Mouse (Mus musculus): ENCODE data around the gene Smap1.

Gene Smap1

GRCm38 (mm10) chr1:23919086-23919485 is 3.0 kb downstream of the Smap1 start:
- DNase-seq (ENCODE audit: low spot score) = no peak

GRCm38 (mm10) chr1:23915483-23915882 is 6.6 kb downstream of the Smap1 start:
- DNase-seq (ENCODE audit: low spot score) = no peak

- no peak for DNase-seq (ENCODE audit: low spot score)
These were observed 9.1 kb downstream of the Smap1 start for GRCm38 (mm10) chr1:23912988-23913387.

- DNase-seq (ENCODE audit: low spot score) = no peak
These were observed 16.0 kb downstream of the Smap1 start for GRCm38 (mm10) chr1:23906082-23906481.

GRCm38 (mm10) chr1:23903340-23903739 is 18.8 kb downstream of the Smap1 start:
- no peak for DNase-seq (ENCODE audit: low spot score)

- no peak for DNase-seq (ENCODE audit: low spot score)
These were observed 19.4 kb downstream of the Smap1 start for GRCm38 (mm10) chr1:23902736-23903135.

- no peak for DNase-seq (ENCODE audit: low spot score)
These were observed 22.5 kb downstream of the Smap1 start for GRCm38 (mm10) chr1:23899647-23900020.

GRCm38 (mm10) chr1:23899020-23899646 is 23.0 kb downstream of the Smap1 start:
- DNase-seq (ENCODE audit: low spot score) = no peak

- no peak for DNase-seq (ENCODE audit: low spot score)
These were observed 30.0 kb downstream of the Smap1 start for GRCm38 (mm10) chr1:23892072-23892471.

GRCm38 (mm10) chr1:23884914-23885313 is 37.2 kb downstream of the Smap1 start:
- no peak for DNase-seq (ENCODE audit: low spot score)

GRCm38 (mm10) chr1:23884087-23884668 is 37.9 kb downstream of the Smap1 start:
- no peak for DNase-seq (ENCODE audit: low spot score)

GRCm38 (mm10) chr1:23882681-23883080 is 39.4 kb downstream of the Smap1 start:
- no peak for DNase-seq (ENCODE audit: low spot score)

GRCm38 (mm10) chr1:23872194-23872593 is 49.9 kb downstream of the Smap1 start:
- DNase-seq (ENCODE audit: low spot score) = no peak

- DNase-seq (ENCODE audit: low spot score) = no peak
These were observed 54.7 kb downstream of the Smap1 start for GRCm38 (mm10) chr1:23867350-23867862.

GRCm38 (mm10) chr1:23865566-23865965 is 56.6 kb downstream of the Smap1 start:
- no peak for DNase-seq (ENCODE audit: low spot score)

- no peak for DNase-seq (ENCODE audit: low spot score)
These were observed 61.2 kb downstream of the Smap1 start for GRCm38 (mm10) chr1:23860944-23861343.

- DNase-seq (ENCODE audit: low spot score) = no peak
These were observed 66.5 kb downstream of the Smap1 start for GRCm38 (mm10) chr1:23855623-23856022.

GRCm38 (mm10) chr1:23846044-23846680 is 76.0 kb downstream of the Smap1 start:
- no peak for DNase-seq (ENCODE audit: low spot score)

- no peak for DNase-seq (ENCODE audit: low spot score)
These were observed 77.1 kb downstream of the Smap1 start for GRCm38 (mm10) chr1:23845007-23845406.

GRCm38 (mm10) chr1:23843790-23844189 is 78.3 kb downstream of the Smap1 start:
- DNase-seq (ENCODE audit: low spot score) = no peak

- DNase-seq (ENCODE audit: low spot score) = no peak
These were observed 79.5 kb downstream of the Smap1 start for GRCm38 (mm10) chr1:23842629-23843028.

GRCm38 (mm10) chr1:23840924-23841323 is 81.2 kb downstream of the Smap1 start:
- no peak for DNase-seq (ENCODE audit: low spot score)

GRCm38 (mm10) chr1:23836630-23837029 is 85.5 kb downstream of the Smap1 start:
- DNase-seq (ENCODE audit: low spot score) = no peak
